Mouse (Mus musculus) heart, postnatal 0 days (tissue): ENCODE measurements around the gene Ciao2a.

Experiments used
- CTCF ChIP-seq: IDR thresholded peaks from 2 replicates; pipeline ENCODE4 v1.5.1; 2016; ENCODE audit warnings: antibody characterized with exemption, control low read depth, low read depth
- EP300 ChIP-seq: IDR thresholded peaks from 2 replicates; pipeline ENCODE4 v1.6.1; 2016; ENCODE audit warnings: antibody characterized with exemption, low read depth

DNA sequence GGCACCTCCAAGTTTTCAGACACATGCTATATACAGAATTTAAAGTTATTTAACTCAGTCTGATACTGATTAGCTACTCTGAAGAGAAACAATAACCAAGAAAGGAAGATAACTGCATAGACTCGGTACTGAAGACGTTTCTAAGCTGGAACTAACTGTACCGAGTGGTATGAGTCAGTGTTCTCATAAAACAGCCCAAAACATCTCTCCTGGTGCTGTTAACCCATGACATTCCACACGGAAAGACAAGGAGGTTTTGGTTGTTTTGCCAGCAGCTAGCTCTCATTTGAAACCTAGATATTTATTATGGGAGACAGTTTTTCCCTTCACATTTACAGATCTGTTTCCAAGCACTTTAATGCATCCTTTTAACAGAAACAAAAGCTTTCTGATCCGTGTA, 2.8 kb upstream of the Ciao2a start:
- TF ChIP-seq CTCF (no peak), EP300 (no peak)
